Mouse (Mus musculus) olfactory bulb, adult 2 months (tissue): Measurements from ENCODE around the gene Rgl3. TPM values are rescaled to one million over a fixed set of nuclear protein-coding genes. Genes with fewer than 3 reads are reported as not detected.

Experiments
- H3K27ac ChIP-seq: fragments of 200-500 bp; 2 replicates; pipeline ENCODE4 v1.5.1; 2012; ENCODE audit warnings: low read depth, low read length; ENCODE audit not compliant: insufficient read depth
- H3K4me1 ChIP-seq: fragments of 200-500 bp; 2 replicates; pipeline ENCODE4 v1.6.1; 2012; ENCODE audit warnings: low read length; ENCODE audit not compliant: control insufficient read depth, insufficient read depth
- H3K4me3 ChIP-seq: fragments of 200-500 bp; 2 replicates; pipeline ENCODE4 v1.5.1; 2012; ENCODE audit warnings: mild to moderate bottlenecking, low read depth, low read length, moderate library complexity; ENCODE audit not compliant: insufficient read depth
- CTCF ChIP-seq: fragments of 200-500 bp; IDR thresholded peaks from 2 replicates; pipeline ENCODE4 v1.5.1; 2012; ENCODE audit warnings: low read depth, mild to moderate bottlenecking, low read length, moderate library complexity; ENCODE audit not compliant: insufficient read depth
- POLR2A ChIP-seq: fragments of 200-500 bp; IDR thresholded peaks from 2 replicates; pipeline ENCODE4 v1.6.1; 2012; ENCODE audit warnings: mild to moderate bottlenecking, low read depth, low read length, moderate library complexity; ENCODE audit not compliant: insufficient read depth
- WGBS: fragments of 180-500 bp; shearing (Covaris S2); methylation state at CpG from one replicate; pipeline ENCODE4 v1.1.7; 2018; 5-methylcytosine and 5-hydroxymethylcytosine counted together
- polyA plus RNA-seq: library from polyadenylated mRNA; stranded (reverse); fragments of >200 nt; gene quantifications from 2 replicates; pipeline ENCODE4 v1.2.4, GENCODE M21; 2012; ENCODE audit warnings: low replicate concordance; ENCODE audit not compliant: missing spikeins, insufficient read depth, insufficient read length

Gene Rgl3
- not detected in 2 replicates for polyA plus RNA-seq

- 19% methylated on average over 42 of the region's 42 CpGs for WGBS
- Histone ChIP-seq H3K4me3 (peak within 1 kb of the TSS; percentile 34), H3K4me1 (peaks cover 27% of the 10 kb centered on the region), H3K27ac (no peak within 1 kb of the TSS)
- no peak for TF ChIP-seq POLR2A
- TF ChIP-seq CTCF, result no peak
Measured at GRCm38 (mm10) chr9:21989230-21990110, at the start of gene Rgl3. Gene Rgl3 (minus strand): TSS chr9:21989446.

DNA sequence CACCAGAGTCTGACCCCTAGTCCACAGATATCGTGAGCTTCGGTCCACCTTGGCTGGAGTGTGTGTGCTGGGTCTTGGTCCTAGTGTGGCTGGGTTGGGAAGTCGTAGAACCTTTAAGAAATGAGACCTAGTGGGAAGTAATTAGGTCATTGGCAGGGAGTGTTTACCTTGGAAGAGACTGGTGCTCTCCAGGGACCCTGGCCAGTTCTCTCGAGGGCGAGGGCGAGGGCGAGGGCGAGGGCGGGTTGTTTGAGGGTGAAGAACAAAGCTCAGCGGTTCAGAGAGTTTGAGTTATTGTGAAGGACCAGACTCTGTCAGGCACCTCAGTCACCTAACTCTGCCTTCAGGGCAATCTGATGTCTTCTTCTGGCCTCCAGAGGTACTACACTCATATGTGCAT lies 48.6 kb upstream of the Rgl3 start:
- peaks cover 35% of the 10 kb centered on the region for H3K4me1 ChIP-seq
- WGBS, result 71% methylated on average over 10 of the region's 10 CpGs
- TF ChIP-seq POLR2A, result no peak
- TF ChIP-seq CTCF, result no peak

DNA sequence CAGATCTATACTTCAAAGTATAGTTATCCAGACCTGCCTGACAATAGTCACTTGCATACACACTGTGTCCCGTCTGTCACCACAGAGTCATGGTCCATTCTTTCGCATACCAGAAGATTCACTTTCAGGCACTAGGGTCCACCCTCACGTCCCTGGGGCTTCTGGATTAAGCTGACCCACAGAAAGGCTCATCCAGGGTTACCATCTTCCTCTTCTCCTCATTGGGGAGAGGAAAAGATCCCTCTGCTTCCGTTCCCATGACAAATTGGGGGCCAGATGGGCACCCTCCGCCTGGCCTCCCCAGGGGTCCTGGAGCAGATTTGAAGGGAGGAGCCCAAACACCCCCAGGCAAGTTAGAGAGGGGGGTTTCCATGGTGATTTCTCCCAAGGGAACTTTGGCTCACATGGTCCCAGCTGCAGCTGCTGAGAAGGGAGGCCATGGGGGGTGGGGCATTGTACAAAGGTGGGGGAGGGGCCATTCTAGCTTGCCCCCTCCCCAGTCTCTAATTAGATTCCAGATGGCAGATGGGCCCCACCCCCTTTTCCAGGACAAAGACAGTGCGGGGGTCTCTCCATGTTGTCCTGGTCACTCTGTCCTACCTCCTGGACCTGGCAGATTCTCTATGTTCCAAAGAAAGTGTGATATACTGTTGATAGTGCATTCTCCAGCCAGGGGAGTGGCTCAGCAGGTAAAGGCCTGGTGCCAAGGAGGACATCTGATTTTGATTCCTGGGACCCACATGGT lies 46.2 kb upstream of the Rgl3 start:
- H3K27ac ChIP-seq, result no peak overlapping the region
- TF ChIP-seq POLR2A, result no peak
- no peak for TF ChIP-seq CTCF
- H3K4me3 ChIP-seq, result no peak overlapping the region
- 43% methylated on average over 6 of the region's 6 CpGs for WGBS
- H3K4me1 ChIP-seq, result peaks cover 39% of the 10 kb centered on the region

More for the DNA sequence above, 48.6 kb upstream of the Rgl3 start:
- H3K27ac ChIP-seq, result 0 out of 2 replicates have a peak overlapping the region, but pooled peaks have one; percentile 24
- no peak overlapping the region for H3K4me3 ChIP-seq

DNA sequence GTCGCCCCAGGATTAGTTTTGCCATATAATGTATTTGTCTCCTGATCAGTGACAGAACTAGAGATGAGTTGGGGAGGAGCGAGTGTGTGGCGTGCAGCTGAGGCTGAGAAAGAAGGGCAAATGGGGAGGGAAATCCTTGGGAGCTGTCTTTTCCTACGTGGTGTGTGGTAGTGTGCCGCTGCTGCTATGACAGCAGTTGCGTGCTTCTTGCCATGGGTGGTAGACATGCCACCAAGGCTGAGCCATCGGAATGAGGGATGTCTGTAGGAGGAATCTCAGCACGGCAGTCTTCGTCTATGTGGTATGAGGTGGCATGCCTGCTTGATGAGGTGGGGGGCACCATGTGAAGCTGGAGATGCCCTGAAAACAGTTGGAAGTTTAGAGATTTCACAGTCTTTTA lies 41.1 kb upstream of the Rgl3 start:
- WGBS, result 74% methylated on average over 9 of the region's 9 CpGs
- Histone ChIP-seq H3K27ac (no peak overlapping the region), H3K4me3 (no peak overlapping the region), H3K4me1 (peaks cover 26% of the 10 kb centered on the region)
- TF ChIP-seq POLR2A, result no peak
- TF ChIP-seq CTCF, result no peak

DNA sequence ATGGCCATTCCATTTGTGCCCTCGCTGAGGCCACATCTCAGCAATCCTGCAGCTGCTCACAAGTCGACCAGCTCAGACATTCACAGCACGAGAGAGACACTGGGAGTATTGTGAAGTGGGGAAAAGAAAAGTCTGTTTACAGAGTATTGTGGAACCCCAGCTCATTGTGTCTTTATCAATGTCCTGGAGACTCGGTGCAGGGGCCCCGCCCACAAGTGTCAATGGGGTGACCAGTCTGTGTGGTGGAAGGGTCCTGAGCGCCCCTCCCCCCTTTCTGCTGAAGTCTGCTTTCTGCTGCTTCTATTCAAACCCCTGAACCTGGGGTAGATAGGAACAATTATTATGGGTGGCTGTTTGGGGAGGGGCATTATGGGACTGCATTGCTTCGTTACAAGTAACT lies 39.2 kb upstream of the Rgl3 start:
- H3K27ac ChIP-seq, result no peak overlapping the region
- no peak overlapping the region for H3K4me3 ChIP-seq
- TF ChIP-seq CTCF (no peak), POLR2A (no peak)
- 24% methylated on average over 7 of the region's 7 CpGs for WGBS
- H3K4me1 ChIP-seq, result peaks cover 23% of the 10 kb centered on the region

GRCm38 (mm10) chr9:22024592-22024991 lies 35.3 kb upstream of the Rgl3 start:
- Histone ChIP-seq H3K4me1 (peaks cover 7% of the 10 kb centered on the region), H3K27ac (no peak overlapping the region), H3K4me3 (no peak overlapping the region)
- 60% methylated on average over 8 of the region's 8 CpGs for WGBS
- TF ChIP-seq CTCF (no peak), POLR2A (no peak)

GRCm38 (mm10) chr9:22017208-22017825 lies 28.1 kb upstream of the Rgl3 start:
- 74% methylated on average over 7 of the region's 7 CpGs for WGBS
- peaks cover 17% of the 10 kb centered on the region for H3K4me1 ChIP-seq
- H3K4me3 ChIP-seq, result no peak overlapping the region
- H3K27ac ChIP-seq, result no peak overlapping the region
- TF ChIP-seq CTCF, result no peak
- TF ChIP-seq POLR2A, result no peak

GRCm38 (mm10) chr9:22016245-22016644 lies 27.0 kb upstream of the Rgl3 start:
- Histone ChIP-seq H3K27ac (no peak overlapping the region), H3K4me3 (no peak overlapping the region), H3K4me1 (peaks cover 19% of the 10 kb centered on the region)
- TF ChIP-seq CTCF (no peak), POLR2A (no peak)
- WGBS, result 61% methylated on average over 10 of the region's 10 CpGs
